Mouse (Mus musculus) kidney, embryonic 14.5 days (tissue): ENCODE results near the gene Fth1. TPM values are rescaled to one million over a fixed set of nuclear protein-coding genes. Genes with fewer than 3 reads are reported as not detected.

Experiments
- ATAC-seq: fragments of 200-750 bp; cut with Nextera tagmentation; 2 replicates; pipeline ENCODE4 v1.8.0; 2017; ENCODE audit warnings: moderate number of reproducible peaks, mild to moderate bottlenecking, moderate TSS enrichment, moderate library complexity; ENCODE audit not compliant: low FRiP score, low TSS enrichment
- H3K27ac ChIP-seq: fragments of 300-500 bp; sonication (generic); 2 replicates; pipeline ENCODE4 v1.5.1; 2014; ENCODE audit warnings: low read depth, mild to moderate bottlenecking, low read length, moderate library complexity, mixed read lengths
- H3K27me3 ChIP-seq: fragments of 300-500 bp; sonication (generic); 2 replicates; pipeline ENCODE4 v1.6.1; 2014; ENCODE audit warnings: mild to moderate bottlenecking, low read length; ENCODE audit not compliant: control insufficient read depth, insufficient read depth
- H3K36me3 ChIP-seq: fragments of 300-500 bp; sonication (generic); 2 replicates; pipeline ENCODE4 v1.6.1; 2014; ENCODE audit warnings: low read length, mixed read lengths; ENCODE audit not compliant: control insufficient read depth, insufficient read depth
- H3K4me1 ChIP-seq: fragments of 300-500 bp; sonication (generic); 2 replicates; pipeline ENCODE4 v1.6.1; 2014; ENCODE audit warnings: low read length, mixed read lengths; ENCODE audit not compliant: control insufficient read depth, insufficient read depth
- H3K4me2 ChIP-seq: fragments of 300-500 bp; sonication (generic); replicated peaks from 2 replicates; pipeline ENCODE4 v1.6.1; 2014; ENCODE audit warnings: low read depth, mild to moderate bottlenecking, low read length
- H3K4me3 ChIP-seq: fragments of 300-500 bp; sonication (generic); 2 replicates; pipeline ENCODE4 v1.5.1; 2014; ENCODE audit warnings: mild to moderate bottlenecking, low read length
- H3K9ac ChIP-seq: fragments of 300-500 bp; sonication (generic); 2 replicates; pipeline ENCODE4 v1.6.1; 2014; ENCODE audit warnings: low read depth, mild to moderate bottlenecking, low read length, moderate library complexity
- H3K9me3 ChIP-seq: fragments of 300-500 bp; sonication (generic); 2 replicates; pipeline ENCODE4 v1.6.1; 2016; ENCODE audit warnings: low read length; ENCODE audit not compliant: control insufficient read depth
- WGBS: fragments of 180-500 bp; shearing (Covaris S2); extraction: QIAGEN DNeasy Blood & Tissue Kit; methylation state at CpG from one replicate; pipeline ENCODE4 v1.1.7; 2014; 5-methylcytosine and 5-hydroxymethylcytosine counted together
- polyA plus RNA-seq: library from polyadenylated mRNA; unstranded; fragments of >200 nt; fragmentation: Nextera tagmentation; extraction: Ambion mirVana; gene quantifications from 2 replicates; pipeline ENCODE4 v1.2.1, GENCODE M21; 2014

Fth1 gene
- polyA plus RNA-seq, 1 experiment from 2014 or later, result 1,461 TPM

- Histone ChIP-seq H3K4me1 (peaks cover 41% of the 10 kb centered on the region), H3K4me3 (no peak overlapping the region), H3K27me3 (no peaks in the 10 kb centered on the region), H3K9me3 (no peaks in the 10 kb centered on the region), H3K4me2 (no peak overlapping the region), H3K9ac (no peak overlapping the region), H3K36me3 (peaks cover 3% of the 10 kb centered on the region; the same call in 1 of the 2 replicates), H3K27ac (peak overlapping the region; percentile 18; the same call in 1 of the 2 replicates)
- WGBS, result 75% methylated on average over 5 of the region's 5 CpGs
- ATAC-seq, result no peak
These were observed 42.3 kb downstream of the Fth1 start for GRCm38 (mm10) chr19:10022414-10023303.

- H3K4me3 ChIP-seq, result no peak overlapping the region
- WGBS, result 61% methylated on average over 9 of the region's 9 CpGs
- no peaks in the 10 kb centered on the region for H3K27me3 ChIP-seq
- H3K27ac ChIP-seq, result peak overlapping the region; percentile 18; the same call in 1 of the 2 replicates
- H3K36me3 ChIP-seq, result peaks cover 6% of the 10 kb centered on the region; the same call in 1 of the 2 replicates
- no peak overlapping the region for H3K9ac ChIP-seq
- ATAC-seq, result no peak
- peaks cover 38% of the 10 kb centered on the region for H3K4me1 ChIP-seq
- no peaks in the 10 kb centered on the region for H3K9me3 ChIP-seq
- H3K4me2 ChIP-seq, result no peak overlapping the region
These were observed 42.9 kb downstream of the Fth1 start for GRCm38 (mm10) chr19:10023304-10023758.

GRCm38 (mm10) chr19:10025169-10025875, 44.9 kb downstream of the Fth1 start:
- 22% methylated on average over 8 of the region's 8 CpGs for WGBS
- Histone ChIP-seq H3K4me2 (no peak overlapping the region), H3K4me1 (peaks cover 27% of the 10 kb centered on the region), H3K4me3 (no peak overlapping the region), H3K9ac (no peak overlapping the region; the same call in 1 of the 2 replicates), H3K36me3 (peaks cover 6% of the 10 kb centered on the region; the same call in 1 of the 2 replicates), H3K27me3 (no peaks in the 10 kb centered on the region), H3K9me3 (no peaks in the 10 kb centered on the region), H3K27ac (peak overlapping the region; percentile 82)
- peak; percentile 72 for ATAC-seq

GRCm38 (mm10) chr19:10029746-10030145, 49.3 kb downstream of the Fth1 start:
- Histone ChIP-seq H3K9ac (no peak overlapping the region), H3K9me3 (no peaks in the 10 kb centered on the region), H3K36me3 (peaks cover 6% of the 10 kb centered on the region; the same call in 1 of the 2 replicates), H3K4me1 (peaks cover 13% of the 10 kb centered on the region; the same call in 1 of the 2 replicates), H3K27ac (no peak overlapping the region), H3K4me2 (no peak overlapping the region), H3K27me3 (no peaks in the 10 kb centered on the region), H3K4me3 (no peak overlapping the region)
- ATAC-seq, result no peak
- 90% methylated on average over 2 of the region's 2 CpGs for WGBS

- Histone ChIP-seq H3K4me2 (no peak overlapping the region), H3K4me1 (peaks cover 1% of the 10 kb centered on the region; the same call in 1 of the 2 replicates), H3K9me3 (no peaks in the 10 kb centered on the region), H3K9ac (no peak overlapping the region), H3K27ac (no peak overlapping the region), H3K4me3 (no peak overlapping the region), H3K36me3 (no peaks in the 10 kb centered on the region; the same call in 1 of the 2 replicates), H3K27me3 (no peaks in the 10 kb centered on the region)
- ATAC-seq, result peak; percentile 47; the same call in 1 of the 2 replicates
- WGBS, result 37% methylated on average over 8 of the region's 8 CpGs
These were observed 53.0 kb downstream of the Fth1 start for GRCm38 (mm10) chr19:10033211-10033973.

- Histone ChIP-seq H3K36me3 (no peaks in the 10 kb centered on the region), H3K4me3 (no peak overlapping the region), H3K4me2 (no peak overlapping the region), H3K9me3 (no peaks in the 10 kb centered on the region), H3K9ac (no peak overlapping the region), H3K27ac (no peak overlapping the region), H3K27me3 (no peaks in the 10 kb centered on the region), H3K4me1 (peaks cover 10% of the 10 kb centered on the region)
- ATAC-seq, result no peak
- WGBS, result 80% methylated on average over 5 of the region's 5 CpGs
These were observed 54.0 kb downstream of the Fth1 start for GRCm38 (mm10) chr19:10034356-10034755.

Other genes starting within 250 kb of the Fth1 start
- gene Scgb2a2, start 133.0 kb upstream of the Fth1 start, polyA plus RNA-seq, result not detected in 2 replicates
- gene Incenp, start 81.0 kb upstream of the Fth1 start, polyA plus RNA-seq, result 104 and 112 TPM in 2 replicates
- 1.1 and 1.2 TPM in 2 replicates for gene Best1, start 21.0 kb downstream of the Fth1 start, polyA plus RNA-seq
- gene Rab3il1, start 21.1 kb downstream of the Fth1 start, polyA plus RNA-seq, result 20.3 and 26.2 TPM in 2 replicates
- 8.3 and 10.4 TPM in 2 replicates for gene Fads3, start 61.0 kb downstream of the Fth1 start, polyA plus RNA-seq
- 28.3 and 42.4 TPM in 2 replicates for gene Fads2, start 121.1 kb downstream of the Fth1 start, polyA plus RNA-seq
- gene Fads1, start 202.3 kb downstream of the Fth1 start, polyA plus RNA-seq, result 51.3 and 94.3 TPM in 2 replicates
- gene Tmem258, start 223.4 kb downstream of the Fth1 start, polyA plus RNA-seq, result 467 and 649 TPM in 2 replicates
- gene Fen1, start 223.6 kb downstream of the Fth1 start, polyA plus RNA-seq, result 92.9 and 99.2 TPM in 2 replicates